Mouse (Mus musculus): ENCODE data around the gene Dmxl2. TPM values are rescaled to one million over a fixed set of nuclear protein-coding genes. Genes with fewer than 3 reads are reported as not detected.
A peak's percentile ranks its signal among the peaks of the same experiment; 100 is the strongest.

The Dmxl2 gene
- polyA plus RNA-seq, 1 experiment from 2014 or later = 11.3 TPM

DNA sequence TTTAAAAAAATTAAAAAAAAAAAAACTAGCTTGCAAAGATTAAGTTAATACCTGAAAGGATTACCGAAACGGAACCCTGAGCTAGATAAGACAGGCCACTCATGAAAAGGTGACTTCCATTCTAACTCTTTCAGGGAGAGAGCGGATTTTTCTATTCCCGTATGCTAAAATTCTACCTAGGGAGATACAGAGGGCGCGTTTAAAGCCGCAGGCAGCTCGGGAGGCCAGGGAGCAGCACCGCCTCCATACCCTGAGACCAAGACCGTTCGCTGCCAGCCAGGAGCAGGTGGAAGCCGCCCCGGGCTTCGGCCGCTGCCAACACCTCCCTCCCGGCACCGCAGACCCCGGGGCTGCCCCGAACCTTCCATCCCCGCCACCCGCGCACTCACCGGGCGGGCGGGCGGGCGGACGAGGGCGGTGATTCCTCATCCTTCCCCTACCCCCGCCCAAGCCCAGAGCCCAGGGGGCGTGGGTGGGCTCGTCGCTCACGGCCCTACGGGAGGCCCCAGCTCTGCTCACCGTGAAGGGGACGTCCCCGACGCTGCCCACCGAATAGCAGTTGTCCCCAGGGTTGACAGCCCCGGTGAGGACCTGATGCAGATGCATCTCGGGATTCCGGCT lies 484 bp downstream of the Dmxl2 start:
- ChIA-PET CTCF (no interaction called here), POLR2A (interaction anchor here (0.6 to 0.7 kb wide), 2 partner anchors 9 to 58 kb away, joined by 3 read pairs; no protein-coding TSS in a partner anchor)
- no peak for TF ChIP-seq CTCF (IDR thresholded peaks at IDR 0.05)
- peak; percentile 62 for ATAC-seq
- DNase-seq (ENCODE audit: low read depth, low spot score) = no peak
- H3K27me3 ChIP-seq = no peaks in the 10 kb centered on the region
- in situ Hi-C loops (cut with MboI; ENCODE audit: low pct_unique_long_range_greater_than_20kb) = no loop called here

DNA sequence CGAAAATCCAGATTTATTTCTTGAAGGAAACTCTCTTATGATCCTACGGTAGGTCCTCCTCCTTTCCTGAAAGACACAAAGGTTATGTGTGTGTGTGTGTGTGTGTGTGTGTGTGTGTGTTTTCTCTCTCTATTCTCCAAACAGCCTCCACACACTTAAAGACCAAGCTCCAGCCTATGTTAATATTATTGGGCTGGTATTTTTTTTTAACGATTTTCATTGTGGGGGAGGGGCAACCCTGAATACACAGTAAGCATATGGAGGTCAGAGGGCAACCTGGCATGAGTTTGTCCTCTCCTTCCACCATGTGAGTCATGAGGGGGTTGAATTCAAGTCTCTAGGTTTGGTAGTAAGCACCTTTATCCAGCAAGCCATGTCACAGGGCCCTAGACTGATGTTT lies 1.6 kb downstream of the Dmxl2 start:
- no peak for DNase-seq (ENCODE audit: low read depth, low spot score)
- in situ Hi-C loops (cut with MboI; ENCODE audit: low pct_unique_long_range_greater_than_20kb) = no loop called here
- H3K27me3 ChIP-seq = no peaks in the 10 kb centered on the region
- TF ChIP-seq CTCF (IDR thresholded peaks at IDR 0.05) = no peak
- POLR2A ChIA-PET = no interaction called here
- ATAC-seq = no peak
- CTCF ChIA-PET = interaction anchor here (1.3 kb wide), 1 partner anchor 21 kb away, joined by 3 read pairs; no protein-coding TSS in a partner anchor

DNA sequence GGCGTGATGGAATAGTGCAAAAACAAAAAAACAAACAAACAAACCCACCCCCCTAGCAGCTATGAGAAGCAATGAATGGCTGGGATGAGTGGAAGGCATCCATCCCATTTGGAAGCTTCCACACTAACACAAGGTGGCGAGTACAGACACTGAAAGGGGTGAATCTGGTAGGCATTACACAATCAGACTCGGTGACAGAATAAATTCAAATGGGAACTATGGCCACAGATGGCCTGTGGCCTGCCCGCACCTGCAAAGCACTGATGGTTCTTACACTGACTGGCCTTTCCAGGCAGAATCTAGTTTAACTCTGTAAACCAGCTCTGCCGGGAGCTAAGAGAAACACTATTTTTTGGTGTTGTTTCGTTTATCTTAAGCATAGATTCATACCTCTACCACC lies 2.1 kb downstream of the Dmxl2 start:
- in situ Hi-C loops (cut with MboI; ENCODE audit: low pct_unique_long_range_greater_than_20kb) = no loop called here
- no peaks in the 10 kb centered on the region for H3K27me3 ChIP-seq
- ATAC-seq = no peak
- CTCF ChIA-PET = interaction anchor here (1.3 to 1.5 kb wide), 2 partner anchors 20 to 61 kb away, joined by 3 to 4 read pairs; no protein-coding TSS in a partner anchor
- no peak for TF ChIP-seq CTCF (IDR thresholded peaks at IDR 0.05)
- POLR2A ChIA-PET = no interaction called here
- DNase-seq (ENCODE audit: low read depth, low spot score) = no peak

DNA sequence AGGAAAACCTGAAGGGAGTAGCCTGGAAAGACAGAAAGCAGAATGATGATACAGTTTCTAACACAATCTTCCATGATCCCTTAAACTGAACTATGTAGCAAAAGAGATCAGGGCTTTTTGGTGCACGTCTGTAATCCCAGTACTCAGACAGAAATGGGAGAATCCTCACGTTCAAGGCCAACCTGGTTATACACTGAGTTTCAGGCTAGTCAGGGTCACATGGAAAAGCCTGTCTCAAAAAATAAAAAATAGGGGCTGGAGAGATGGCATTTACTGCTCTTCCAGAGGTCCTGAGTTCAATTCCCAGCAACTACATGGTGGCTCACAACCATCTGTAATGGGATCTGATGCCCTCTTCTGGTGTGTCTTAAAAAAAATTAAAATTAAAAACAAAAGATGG lies 11.0 kb downstream of the Dmxl2 start:
- POLR2A ChIA-PET = no interaction called here

DNA sequence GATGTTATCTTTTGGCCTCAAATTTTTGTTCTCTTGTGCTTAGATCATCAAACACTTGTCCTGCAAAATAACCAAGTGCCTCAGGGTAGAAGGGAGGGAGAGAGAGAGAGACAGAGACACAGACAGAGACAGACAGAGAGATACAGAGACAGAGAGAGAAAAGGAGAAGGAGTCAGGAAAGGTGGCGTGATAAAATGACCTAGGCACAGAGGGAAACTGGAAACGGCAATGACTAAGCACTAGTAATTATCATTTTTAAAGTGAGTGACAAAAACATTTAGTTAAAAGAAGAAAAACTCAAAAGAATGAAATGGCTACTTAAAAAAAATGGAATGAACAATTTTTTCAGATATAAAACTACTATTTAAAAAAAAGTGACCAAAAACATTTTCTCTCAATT lies 11.8 kb downstream of the Dmxl2 start:
- ATAC-seq (no peak), DNase-seq (ENCODE audit: low read depth, low spot score) (no peak)
- POLR2A ChIA-PET = interaction anchor here (0.6 kb wide), 1 partner anchor 176 kb away, joined by 3 read pairs; no protein-coding TSS in a partner anchor
- in situ Hi-C loops (cut with MboI; ENCODE audit: low pct_unique_long_range_greater_than_20kb) = no loop called here
- TF ChIP-seq CTCF (IDR thresholded peaks at IDR 0.05) = no peak
- CTCF ChIA-PET = no interaction called here
- no peaks in the 10 kb centered on the region for H3K27me3 ChIP-seq

More for the DNA sequence above, 11.0 kb downstream of the Dmxl2 start:
- no peak for TF ChIP-seq CTCF (IDR thresholded peaks at IDR 0.05)
- DNase-seq (ENCODE audit: low read depth, low spot score) = no peak
- ATAC-seq = no peak
- CTCF ChIA-PET = no interaction called here
- in situ Hi-C loops (cut with MboI; ENCODE audit: low pct_unique_long_range_greater_than_20kb) = no loop called here
- no peaks in the 10 kb centered on the region for H3K27me3 ChIP-seq

DNA sequence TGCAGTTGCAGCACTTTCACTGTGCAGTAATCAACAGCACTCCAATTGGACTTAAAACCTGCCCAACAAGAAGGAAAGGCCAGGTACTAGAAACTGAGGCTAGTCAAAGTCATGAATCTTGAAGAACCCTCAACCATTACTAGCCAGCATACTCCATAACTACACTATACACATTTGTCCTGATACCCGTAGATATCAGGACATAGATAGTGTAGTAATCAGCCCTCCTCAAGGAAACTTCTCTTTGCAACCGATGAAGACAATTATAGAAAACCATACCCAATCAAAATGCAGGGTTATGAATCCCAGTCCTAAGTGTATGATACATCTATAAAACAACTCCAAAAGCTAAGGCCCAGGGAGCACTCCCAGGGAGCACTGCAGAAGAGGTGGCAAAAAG lies 16.5 kb downstream of the Dmxl2 start:
- H3K27me3 ChIP-seq = no peaks in the 10 kb centered on the region
- ATAC-seq = no peak
- TF ChIP-seq CTCF (IDR thresholded peaks at IDR 0.05) = no peak
- ChIA-PET CTCF (interaction anchor here (2.0 kb wide), 1 partner anchor 13 kb away, joined by 8 read pairs; no protein-coding TSS in a partner anchor), POLR2A (no interaction called here)
- in situ Hi-C loops (cut with MboI; ENCODE audit: low pct_unique_long_range_greater_than_20kb) = no loop called here
- DNase-seq (ENCODE audit: low read depth, low spot score) = no peak

DNA sequence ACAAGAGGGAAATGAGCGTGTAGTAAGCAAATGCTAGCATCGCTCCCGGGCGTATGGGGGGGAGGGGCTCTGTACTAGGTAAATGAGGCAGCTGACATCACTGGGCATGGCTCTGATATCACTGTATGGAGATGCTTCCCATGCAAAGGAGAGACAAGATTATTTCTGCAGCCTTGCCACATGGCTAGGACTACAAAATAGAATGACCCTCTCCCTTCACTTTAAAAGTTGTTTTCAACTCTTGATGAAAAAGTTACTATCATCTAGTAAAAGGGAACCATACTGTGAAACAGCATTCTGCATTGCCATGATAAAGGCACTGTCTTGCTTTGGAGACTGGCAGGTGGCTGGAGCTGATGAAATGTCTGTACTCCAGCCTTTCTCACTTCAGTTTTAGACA lies 18.2 kb downstream of the Dmxl2 start:
- CTCF ChIA-PET = interaction anchor here (0.6 to 0.9 kb wide), 2 partner anchors 10 to 29 kb away, joined by 3 read pairs; no protein-coding TSS in a partner anchor
- in situ Hi-C loops (cut with MboI; ENCODE audit: low pct_unique_long_range_greater_than_20kb) = no loop called here
- DNase-seq (ENCODE audit: low read depth, low spot score) (no peak), ATAC-seq (no peak)
- TF ChIP-seq CTCF (IDR thresholded peaks at IDR 0.05) = no peak
- H3K27me3 ChIP-seq = no peaks in the 10 kb centered on the region
- POLR2A ChIA-PET = no interaction called here

DNA sequence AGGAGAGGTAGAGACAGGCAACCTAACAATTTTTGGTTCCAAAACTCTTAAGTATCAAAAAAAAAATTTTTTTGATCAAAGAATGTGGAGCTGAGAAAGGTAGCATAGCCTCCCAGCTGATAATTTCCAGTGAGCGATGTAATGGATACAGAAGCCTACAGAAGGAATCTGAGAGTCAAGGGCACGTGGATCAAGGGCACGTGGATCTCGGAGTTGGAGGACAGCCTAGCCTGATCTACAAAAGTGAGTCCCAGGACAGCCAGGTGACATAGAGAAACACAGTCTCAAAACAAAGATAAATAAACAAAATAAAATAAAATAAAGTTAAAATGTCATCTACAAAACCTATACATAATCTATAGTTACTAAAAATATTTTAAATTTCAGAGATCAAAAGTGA lies 18.7 kb downstream of the Dmxl2 start:
- ChIA-PET CTCF (interaction anchor here (0.6 to 0.9 kb wide), 2 partner anchors 10 to 29 kb away, joined by 3 read pairs; no protein-coding TSS in a partner anchor), POLR2A (no interaction called here)
- DNase-seq (ENCODE audit: low read depth, low spot score) (no peak), ATAC-seq (no peak)
- in situ Hi-C loops (cut with MboI; ENCODE audit: low pct_unique_long_range_greater_than_20kb) = no loop called here
- no peak for TF ChIP-seq CTCF (IDR thresholded peaks at IDR 0.05)
- H3K27me3 ChIP-seq = no peaks in the 10 kb centered on the region

DNA sequence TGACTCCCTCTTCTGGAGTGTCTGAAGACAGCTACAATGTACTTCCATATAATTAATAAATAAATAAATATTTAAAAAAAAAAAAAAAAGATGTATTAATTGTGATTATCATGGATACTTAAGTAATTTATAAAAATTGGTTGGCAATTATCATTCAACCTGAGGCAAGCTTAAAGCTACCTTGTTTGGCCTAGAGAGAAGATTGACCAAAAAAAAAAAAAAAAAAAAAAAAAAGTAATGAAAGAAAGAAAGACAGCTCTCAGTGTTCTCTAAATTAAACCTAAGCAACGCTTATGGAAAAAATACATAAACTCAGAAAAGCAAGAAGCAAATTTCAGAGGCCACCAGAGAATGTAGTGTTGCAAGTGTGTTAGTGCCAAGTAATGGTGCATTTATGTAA lies 22.4 kb downstream of the Dmxl2 start:
- ATAC-seq (no peak), DNase-seq (ENCODE audit: low read depth, low spot score) (no peak)
- CTCF ChIA-PET = interaction anchor here (1.4 kb wide), 1 partner anchor 20 kb away, joined by 3 read pairs; no protein-coding TSS in a partner anchor
- POLR2A ChIA-PET = no interaction called here
- TF ChIP-seq CTCF (IDR thresholded peaks at IDR 0.05) = no peak
- in situ Hi-C loops (cut with MboI; ENCODE audit: low pct_unique_long_range_greater_than_20kb) = no loop called here
- no peaks in the 10 kb centered on the region for H3K27me3 ChIP-seq

DNA sequence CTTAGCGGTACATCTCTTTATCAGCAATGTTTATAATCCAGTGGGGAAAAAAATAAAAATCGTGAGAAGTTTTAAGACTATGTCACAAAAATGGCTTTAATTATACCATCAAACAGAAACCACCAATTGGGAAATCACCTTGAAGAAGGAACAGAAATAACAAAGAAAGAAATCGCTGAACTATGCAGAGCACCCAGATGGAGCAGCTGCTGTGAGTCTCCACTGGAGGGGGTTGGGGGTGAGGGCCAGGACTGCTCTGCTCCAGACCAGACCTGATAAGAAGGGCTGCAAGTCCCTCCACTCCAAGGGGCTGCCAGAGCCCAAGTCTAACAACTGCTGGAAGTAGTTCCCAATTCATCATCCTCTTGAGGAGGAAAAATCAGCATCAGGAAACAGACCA lies 23.3 kb downstream of the Dmxl2 start:
- no peak for DNase-seq (ENCODE audit: low read depth, low spot score)
- no peak for ATAC-seq
- no peaks in the 10 kb centered on the region for H3K27me3 ChIP-seq
- ChIA-PET POLR2A (no interaction called here), CTCF (no interaction called here)
- in situ Hi-C loops (cut with MboI; ENCODE audit: low pct_unique_long_range_greater_than_20kb) = no loop called here
- TF ChIP-seq CTCF (IDR thresholded peaks at IDR 0.05) = no peak

DNA sequence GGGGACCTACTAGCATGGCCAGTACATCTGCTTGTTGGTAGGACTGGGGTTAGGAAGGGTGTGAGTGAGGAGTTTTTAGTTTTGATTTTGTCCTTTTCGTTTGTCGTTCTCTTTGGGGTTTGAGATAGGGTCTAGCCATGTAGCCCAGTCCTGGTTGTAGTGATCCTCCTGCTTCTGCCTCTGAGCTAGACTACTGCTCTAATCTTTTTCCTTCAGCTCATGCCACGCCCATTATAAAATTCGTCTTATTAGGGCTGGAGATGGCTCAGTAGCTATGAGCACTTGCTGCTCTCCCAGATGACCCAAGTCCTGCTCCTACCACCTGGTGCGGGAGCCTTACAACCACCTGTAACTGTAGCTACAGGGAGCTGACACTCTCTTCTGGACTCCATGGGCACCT lies 26.9 kb downstream of the Dmxl2 start:
- ChIA-PET POLR2A (no interaction called here), CTCF (interaction anchor here (1.3 kb wide), 1 partner anchor 12 kb away, joined by 3 read pairs; no protein-coding TSS in a partner anchor)
- in situ Hi-C loops (cut with MboI; ENCODE audit: low pct_unique_long_range_greater_than_20kb) = no loop called here
- no peaks in the 10 kb centered on the region for H3K27me3 ChIP-seq
- no peak for DNase-seq (ENCODE audit: low read depth, low spot score)
- ATAC-seq = no peak
- TF ChIP-seq CTCF (IDR thresholded peaks at IDR 0.05) = no peak

All from Patski (cell line).